Mouse (Mus musculus) liver, postnatal 0 days (tissue): ENCODE data around the gene Plxnd1. TPM values are rescaled to one million over a fixed set of nuclear protein-coding genes. Genes with fewer than 3 reads are reported as not detected.
A peak's percentile ranks its signal among the peaks of the same experiment; 100 is the strongest.

Experiments
- ATAC-seq: fragments of 200-750 bp; cut with Nextera tagmentation; 2 replicates; pipeline ENCODE4 v1.8.0; 2017; ENCODE audit warnings: mild to moderate bottlenecking, moderate library complexity
- DNase-seq: peaks from one replicate; pipeline ENCODE4 v3.0.0-alpha.2; 2016
- H3K27ac ChIP-seq: fragments of 300-500 bp; sonication (generic); 2 replicates; pipeline ENCODE4 v1.5.1; 2014; ENCODE audit warnings: antibody characterized with exemption, moderate library complexity, mild to moderate bottlenecking, low read depth
- H3K27me3 ChIP-seq: fragments of 300-500 bp; sonication (generic); 2 replicates; pipeline ENCODE4 v1.6.1; 2014; ENCODE audit warnings: low read length, control low read depth, mixed read lengths; ENCODE audit not compliant: insufficient read depth
- H3K36me3 ChIP-seq: fragments of 300-500 bp; sonication (generic); replicated peaks from 2 replicates; pipeline ENCODE4 v1.6.1; 2014; ENCODE audit warnings: mild to moderate bottlenecking, control low read depth, low read length, moderate library complexity, mixed read lengths; ENCODE audit not compliant: insufficient read depth
- H3K4me1 ChIP-seq: fragments of 300-500 bp; sonication (generic); 2 replicates; pipeline ENCODE4 v1.6.1; 2014; ENCODE audit warnings: antibody characterized with exemption, mild to moderate bottlenecking, control low read depth; ENCODE audit not compliant: insufficient read depth
- H3K4me2 ChIP-seq: fragments of 300-500 bp; sonication (generic); 2 replicates; pipeline ENCODE4 v1.6.1; 2014; ENCODE audit warnings: low read depth, mild to moderate bottlenecking, low read length, moderate library complexity, mixed read lengths
- H3K4me3 ChIP-seq: fragments of 300-500 bp; sonication (generic); 2 replicates; pipeline ENCODE4 v1.5.1; 2014; ENCODE audit warnings: low read depth, low read length
- H3K9ac ChIP-seq: fragments of 300-500 bp; sonication (generic); replicated peaks from 2 replicates; pipeline ENCODE4 v1.6.1; 2014; ENCODE audit warnings: mild to moderate bottlenecking, moderate library complexity
- H3K9me3 ChIP-seq: fragments of 300-500 bp; sonication (generic); 2 replicates; pipeline ENCODE4 v1.6.1; 2016; ENCODE audit warnings: mild to moderate bottlenecking, control low read depth, low read length, mixed read lengths
- CTCF ChIP-seq: sonication (generic); IDR thresholded peaks from 2 replicates; pipeline ENCODE4 v1.5.1; 2016; ENCODE audit warnings: antibody characterized with exemption, low read depth
- EP300 ChIP-seq: IDR thresholded peaks from 2 replicates; pipeline ENCODE4 v1.6.1; 2016; ENCODE audit warnings: antibody characterized with exemption, low read depth, mild to moderate bottlenecking
- WGBS: fragments of 180-500 bp; shearing (Covaris S2); extraction: QIAGEN DNeasy Blood & Tissue Kit; methylation state at CpG from one replicate; pipeline ENCODE4 v1.1.7; 2014; ENCODE audit not compliant: insufficient replicate concordance; 5-methylcytosine and 5-hydroxymethylcytosine counted together
- polyA plus RNA-seq: library from polyadenylated mRNA; unstranded; fragments of >200 nt; fragmentation: Nextera tagmentation; extraction: Ambion mirVana; gene quantifications from 2 replicates; pipeline ENCODE4 v1.2.1, GENCODE M21; 2015

Plxnd1 gene
- polyA plus RNA-seq, 1 experiment from 2014 or later: 8.7 TPM

- peak overlapping the region; percentile 39; the same call in 1 of the 2 replicates for H3K27ac ChIP-seq
- TF ChIP-seq CTCF: no peak
- no peak for TF ChIP-seq EP300
- no peak overlapping the region for H3K4me3 ChIP-seq
- no peak overlapping the region for H3K4me2 ChIP-seq
- ATAC-seq (no peak; the same call in 1 of the 2 replicates), DNase-seq (no peak)
- H3K9me3 ChIP-seq: no peaks in the 10 kb centered on the region
- no peaks in the 10 kb centered on the region for H3K27me3 ChIP-seq
- H3K4me1 ChIP-seq: peaks cover 30% of the 10 kb centered on the region
- no peaks in the 10 kb centered on the region for H3K36me3 ChIP-seq
- 39% methylated on average over 3 of the region's 3 CpGs for WGBS
- H3K9ac ChIP-seq: no peak overlapping the region
Observed at GRCm38 (mm10) chr6:115909052-115909451, 85.8 kb downstream of the Plxnd1 start.

- TF ChIP-seq CTCF (no peak), EP300 (no peak)
- Histone ChIP-seq H3K4me2 (no peak overlapping the region), H3K9ac (no peak overlapping the region), H3K27me3 (no peaks in the 10 kb centered on the region), H3K27ac (0 out of 2 replicates have a peak overlapping the region, but pooled peaks have one; percentile 39), H3K9me3 (no peaks in the 10 kb centered on the region), H3K4me1 (peaks cover 30% of the 10 kb centered on the region), H3K4me3 (no peak overlapping the region), H3K36me3 (no peaks in the 10 kb centered on the region)
- ATAC-seq (peak; percentile 70), DNase-seq (no peak)
- WGBS: 26% methylated on average over 6 of the region's 6 CpGs
Observed at GRCm38 (mm10) chr6:115908421-115908982, 86.3 kb downstream of the Plxnd1 start.

GRCm38 (mm10) chr6:115906871-115907270 lies 87.9 kb downstream of the Plxnd1 start:
- no peaks in the 10 kb centered on the region for H3K9me3 ChIP-seq
- H3K4me2 ChIP-seq: no peak overlapping the region
- H3K27ac ChIP-seq: no peak overlapping the region
- no peak overlapping the region for H3K4me3 ChIP-seq
- ATAC-seq (no peak), DNase-seq (no peak)
- H3K9ac ChIP-seq: no peak overlapping the region
- no peaks in the 10 kb centered on the region for H3K36me3 ChIP-seq
- TF ChIP-seq EP300: no peak
- TF ChIP-seq CTCF: no peak
- H3K27me3 ChIP-seq: no peaks in the 10 kb centered on the region
- 41% methylated on average over 2 of the region's 2 CpGs for WGBS
- H3K4me1 ChIP-seq: peaks cover 30% of the 10 kb centered on the region

- Histone ChIP-seq H3K9me3 (no peaks in the 10 kb centered on the region), H3K9ac (no peak overlapping the region), H3K4me3 (no peak overlapping the region), H3K4me2 (no peak overlapping the region), H3K4me1 (peaks cover 31% of the 10 kb centered on the region), H3K27ac (no peak overlapping the region), H3K36me3 (no peaks in the 10 kb centered on the region), H3K27me3 (no peaks in the 10 kb centered on the region)
- WGBS: 26% methylated on average over 1 of the region's 1 CpGs
- TF ChIP-seq CTCF (no peak), EP300 (no peak)
- DNase-seq (no peak), ATAC-seq (no peak)
Observed at GRCm38 (mm10) chr6:115906455-115906854, 88.3 kb downstream of the Plxnd1 start.

- Histone ChIP-seq H3K27ac (no peak overlapping the region), H3K4me1 (peaks cover 30% of the 10 kb centered on the region), H3K4me2 (no peak overlapping the region), H3K9ac (no peak overlapping the region), H3K36me3 (no peaks in the 10 kb centered on the region), H3K4me3 (no peak overlapping the region), H3K9me3 (no peaks in the 10 kb centered on the region), H3K27me3 (no peaks in the 10 kb centered on the region)
- DNase-seq (no peak), ATAC-seq (no peak)
- 74% methylated on average over 6 of the region's 6 CpGs for WGBS
- TF ChIP-seq CTCF (no peak), EP300 (no peak)
Observed at GRCm38 (mm10) chr6:115905568-115905967, 89.2 kb downstream of the Plxnd1 start.

Other genes with a start within 250 kb of the Plxnd1 start
- 18.9 and 21.2 TPM in 2 replicates for gene Tmem40, start 232.6 kb downstream of the Plxnd1 start, polyA plus RNA-seq
- 0.59 and 0.61 TPM in 2 replicates for gene Cand2, start 220.5 kb downstream of the Plxnd1 start, polyA plus RNA-seq
- 1,354 and 1,414 TPM in 2 replicates for gene Rpl32, start 186.3 kb downstream of the Plxnd1 start, polyA plus RNA-seq
- 0.11 TPM in 1 of 2 replicates, not detected in the other for gene Efcab12, start 156.6 kb downstream of the Plxnd1 start, polyA plus RNA-seq
- 4.1 and 4.6 TPM in 2 replicates for gene Mbd4, start 141.6 kb downstream of the Plxnd1 start, polyA plus RNA-seq
- gene Ift122, start 141.5 kb downstream of the Plxnd1 start, polyA plus RNA-seq: 1.2 and 1.6 TPM in 2 replicates
- gene Rho, start 63.3 kb downstream of the Plxnd1 start, polyA plus RNA-seq: not detected in 2 replicates
- not detected in 2 replicates for gene H1foo, start 50.1 kb downstream of the Plxnd1 start, polyA plus RNA-seq
- gene Tmcc1, start 198.5 kb upstream of the Plxnd1 start, polyA plus RNA-seq: 3.7 and 4.0 TPM in 2 replicates
- gene Washc2, start 213.0 kb upstream of the Plxnd1 start, polyA plus RNA-seq: 11.5 and 12.3 TPM in 2 replicates